Mouse (Mus musculus) brain, adult 2 months (tissue): ENCODE data around the gene Fzd4.

Source experiments
- DNase-seq: peaks from one replicate; pipeline ENCODE4 v3.0.0; 2011; ENCODE audit warnings: low read depth, low spot score

Fzd4 gene

GRCm38 (mm10) chr7:89404081-89404733, at the start of gene Fzd4, which contains the start of gene Tmem135:
TSS of gene Fzd4 (plus strand) at chr7:89404355.
TSS of gene Tmem135 (minus strand) at chr7:89404222.
- DNase-seq = peak; percentile 98

- no peak for DNase-seq
These were observed 48.5 kb upstream of the Fzd4 start for GRCm38 (mm10) chr7:89355519-89356255.

GRCm38 (mm10) chr7:89356307-89356706, 47.8 kb upstream of the Fzd4 start:
- DNase-seq = no peak

DNA sequence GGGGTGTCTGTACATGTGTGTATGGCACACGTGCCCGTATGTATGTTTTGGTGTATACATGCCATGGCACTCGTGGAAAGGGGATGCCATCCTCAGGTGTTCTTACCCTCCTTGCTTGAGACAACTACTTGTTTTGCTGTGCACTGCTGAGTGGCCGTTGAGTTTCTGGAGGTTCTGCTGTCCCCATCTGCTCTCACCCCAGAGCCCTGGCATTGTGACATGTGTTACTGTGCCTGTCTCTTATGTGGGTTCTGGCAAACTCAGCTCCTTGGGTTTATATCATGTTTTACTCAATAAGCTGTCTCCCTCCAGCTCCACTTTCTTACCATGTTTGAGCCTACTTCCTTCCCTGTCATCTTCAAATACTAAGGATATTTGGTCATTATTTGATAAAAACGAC, 40.2 kb upstream of the Fzd4 start:
- DNase-seq = peak; percentile 73

- DNase-seq = peak; percentile 67
These were observed 38.8 kb upstream of the Fzd4 start for GRCm38 (mm10) chr7:89365135-89365880.

- DNase-seq = no peak
These were observed 36.5 kb upstream of the Fzd4 start for GRCm38 (mm10) chr7:89367643-89368042.

DNA sequence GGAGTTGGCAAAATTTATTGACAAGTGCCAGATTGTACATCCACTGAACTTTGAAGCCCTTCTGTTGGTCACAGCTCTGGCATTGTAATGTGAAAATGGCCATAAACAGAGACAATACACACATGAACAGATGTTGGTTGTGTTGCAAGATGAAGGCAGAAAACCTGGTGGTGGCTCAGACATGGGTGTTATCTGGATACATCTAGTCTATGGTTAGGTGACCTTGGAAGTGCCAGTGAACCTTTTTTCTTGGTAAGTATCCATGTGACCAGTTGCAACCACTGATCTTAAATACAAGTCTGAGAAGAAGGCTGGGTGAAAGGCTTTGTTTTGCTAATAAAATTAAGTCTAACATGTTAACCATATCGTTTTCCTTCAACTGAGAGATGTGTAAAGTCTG, 34.1 kb upstream of the Fzd4 start:
- DNase-seq = no peak

DNA sequence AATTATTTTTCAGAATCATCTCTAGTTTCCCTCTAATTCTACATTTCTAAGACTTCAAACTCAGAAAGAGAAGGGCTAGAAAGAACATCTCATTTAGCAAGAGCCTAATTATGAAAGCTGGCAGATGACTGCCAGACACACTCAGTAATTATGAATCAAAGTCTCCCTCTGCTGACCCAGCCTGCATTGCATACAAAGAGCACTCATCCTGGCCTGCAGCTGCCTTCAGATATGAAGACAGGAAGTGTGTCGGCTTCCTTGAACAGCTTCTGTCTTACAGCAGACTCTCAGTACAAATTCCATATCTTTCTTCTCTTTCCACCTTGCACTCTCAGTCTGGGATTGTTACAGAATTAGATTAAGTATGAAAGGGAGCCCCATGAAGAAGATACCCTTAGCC, 33.2 kb upstream of the Fzd4 start:
- peak; percentile 64 for DNase-seq

- DNase-seq = no peak
These were observed 32.4 kb upstream of the Fzd4 start for GRCm38 (mm10) chr7:89371623-89372295.

- no peak for DNase-seq
These were observed 23.0 kb upstream of the Fzd4 start for GRCm38 (mm10) chr7:89380935-89381705.

- DNase-seq = no peak
These were observed 21.3 kb upstream of the Fzd4 start for GRCm38 (mm10) chr7:89382892-89383291.

DNA sequence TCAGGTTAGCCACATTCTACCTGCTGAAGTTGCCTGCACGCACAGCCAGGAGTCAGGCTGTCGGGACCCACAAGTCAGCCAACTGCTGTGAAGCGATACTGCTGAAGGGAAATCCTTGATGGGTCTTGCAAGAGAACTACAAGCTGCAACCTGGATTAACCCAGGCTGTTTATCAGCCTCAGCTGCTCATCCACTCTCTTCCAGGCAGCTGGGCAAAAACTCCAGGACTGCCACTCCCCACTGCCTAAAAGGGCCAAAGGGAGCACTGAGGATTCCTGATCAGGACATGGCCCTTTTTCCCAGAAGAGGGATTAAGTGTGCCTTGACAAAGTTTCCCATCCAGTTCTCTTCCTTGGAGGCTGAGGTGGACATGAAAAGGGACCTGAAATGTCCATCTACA, 15.2 kb upstream of the Fzd4 start:
- DNase-seq = no peak

GRCm38 (mm10) chr7:89390660-89391059, 13.5 kb upstream of the Fzd4 start:
- DNase-seq = no peak

GRCm38 (mm10) chr7:89391281-89391680, 12.9 kb upstream of the Fzd4 start:
- no peak for DNase-seq

DNA sequence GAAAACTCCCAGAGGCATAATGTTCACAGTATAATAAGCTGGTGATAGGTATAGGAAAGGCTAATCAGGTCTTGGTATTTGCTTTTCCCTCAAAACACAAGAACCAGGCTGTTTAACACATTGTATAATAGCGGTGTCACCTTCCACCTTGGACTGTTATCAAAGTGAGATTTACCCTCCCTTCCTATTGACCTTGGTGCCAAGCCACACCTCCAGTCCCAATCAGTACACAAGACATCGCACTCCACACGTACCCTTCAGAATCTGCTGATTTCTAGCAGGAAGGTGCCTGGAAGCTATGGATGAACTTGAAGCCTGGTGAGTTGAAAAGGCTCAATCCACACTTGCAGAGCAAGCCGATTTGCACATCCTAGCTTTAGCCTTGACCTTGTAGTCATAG, 12.3 kb upstream of the Fzd4 start:
- DNase-seq = no peak

DNA sequence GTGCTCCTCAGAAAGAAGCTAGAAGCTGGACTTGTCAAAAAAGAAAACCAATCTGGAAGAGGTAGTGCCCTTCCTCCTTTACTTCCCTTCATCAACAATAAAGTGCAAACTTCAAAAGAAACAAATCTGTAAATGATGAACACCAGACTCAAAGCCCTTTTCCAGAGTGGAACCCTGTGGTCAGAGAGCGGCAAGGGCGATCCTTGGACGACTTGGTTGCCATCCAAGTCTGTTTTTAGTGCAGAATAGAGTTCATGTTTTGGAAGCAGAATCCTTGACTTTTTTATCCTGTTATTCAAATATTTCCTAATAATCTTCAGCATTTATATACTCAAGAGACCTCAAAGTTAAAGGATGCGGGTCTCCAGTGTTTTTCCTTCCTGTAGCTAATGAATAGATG, 11.8 kb upstream of the Fzd4 start:
- no peak for DNase-seq

DNA sequence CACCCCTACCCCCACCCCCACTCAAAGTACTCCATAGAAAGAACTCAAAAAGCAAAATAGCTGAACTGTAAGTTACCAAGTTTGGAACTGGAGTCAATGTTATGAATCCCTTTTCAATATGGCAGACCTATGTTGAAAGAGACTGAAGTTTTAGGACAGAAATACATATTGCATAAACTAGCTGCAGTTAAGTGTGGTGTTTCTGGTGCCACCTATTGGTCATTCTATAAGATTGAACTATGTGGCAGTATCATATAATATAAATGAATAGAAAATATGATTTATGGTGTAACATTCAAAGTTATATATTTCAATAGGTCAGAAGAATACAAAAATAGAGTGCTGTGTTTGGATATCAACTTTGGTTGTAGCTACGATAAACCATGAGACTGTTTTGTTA, 11.3 kb upstream of the Fzd4 start:
- DNase-seq = no peak

GRCm38 (mm10) chr7:89395399-89395798, 8.8 kb upstream of the Fzd4 start:
- DNase-seq = no peak

DNA sequence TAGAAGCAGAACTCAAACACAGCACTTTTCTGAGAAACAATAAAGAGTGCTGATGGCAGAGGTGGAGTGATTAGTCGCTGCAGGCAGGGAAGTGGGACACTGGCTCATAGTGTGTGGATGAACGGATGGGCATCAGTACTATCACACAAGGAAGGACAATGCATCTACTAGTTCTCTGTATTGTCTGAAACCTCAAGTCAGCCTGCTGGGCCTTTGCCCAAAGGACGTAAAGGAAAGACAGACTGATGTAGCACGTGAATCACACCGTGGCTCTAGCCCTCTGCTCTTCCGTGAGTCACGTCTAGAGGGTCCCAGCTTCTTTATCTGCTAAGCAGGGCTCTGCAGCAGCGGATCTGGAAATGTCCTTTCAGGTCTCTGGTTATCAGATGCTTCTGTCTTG, 7.8 kb upstream of the Fzd4 start:
- DNase-seq = no peak

- DNase-seq = no peak
These were observed 6.2 kb upstream of the Fzd4 start for GRCm38 (mm10) chr7:89397837-89398534.

GRCm38 (mm10) chr7:89400721-89401120, 3.4 kb upstream of the Fzd4 start:
- DNase-seq = no peak
